ENCODE assay signal across 10 mouse cellular contexts in the genomic region with DNA sequence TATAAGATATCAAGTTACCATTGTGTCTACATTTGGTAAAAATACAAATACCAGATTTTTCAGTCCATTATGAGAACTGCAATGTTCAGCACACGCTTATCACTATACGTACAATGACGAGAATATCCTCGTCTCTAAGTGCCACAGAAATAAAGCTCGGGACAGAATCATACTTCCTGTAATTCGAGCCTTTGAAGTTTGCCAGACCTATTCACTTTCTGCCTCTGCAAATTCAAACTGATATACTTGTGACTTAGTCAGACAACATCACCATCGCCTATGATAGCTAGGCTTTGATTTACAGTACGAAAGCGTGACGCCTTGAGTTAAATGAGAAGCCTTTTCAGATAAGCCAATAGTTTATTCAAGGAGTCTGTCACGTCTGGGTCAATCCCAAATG. TPM values are rescaled to one million over a fixed set of nuclear protein-coding genes. Genes with fewer than 3 reads are reported as not detected.
DNase-seq lines count a peak whose midpoint lies in the region; ATAC-seq and TF ChIP-seq lines count a peak whose summit lies in the region.
"Had no signal": no experiment of that assay in that cellular context is flagged by ENCODE, and none has a peak within 500 bp of the region (broad histone marks: within the 10 kb centered on the region; RNA-seq: fewer than 3 reads in every experiment).

No protein-coding gene starts in this region.

- no peak for TF ChIP-seq EP300 in liver, embryonic 14.5 days (IDR thresholded peaks at IDR 0.05; ENCODE audit: low read depth)

- WGBS in heart, embryonic 13.5 days, result 3% methylated on average over 11 of the region's 11 CpGs
- 60% methylated on average over 11 of the region's 11 CpGs for WGBS in hindbrain, embryonic 11.5 days
- 15% methylated on average over 11 of the region's 11 CpGs for WGBS in liver, embryonic 14.5 days (ENCODE audit: insufficient replicate concordance)

- H3K4me3 ChIP-seq in heart, embryonic 13.5 days, result peak overlapping the region; percentile 86
- peak overlapping the region; percentile 10 to 97; a peak in 3 of 4 replicates for H3K4me3 ChIP-seq in ES-E14 (ENCODE audit: insufficient read depth in 1 of 2, low read depth in 1 of 2, low read length in 2 of 2, poor library complexity in 1 of 2, severe bottlenecking in 1 of 2)
- no peak overlapping the region; the same call in 1 of the 2 replicates for H3K4me3 ChIP-seq in hindbrain, embryonic 11.5 days (ENCODE audit: low read depth, low read length)
- no peak overlapping the region; a peak in 1 of 4 replicates for H3K4me3 ChIP-seq in liver, embryonic 14.5 days (ENCODE audit: insufficient read depth in 1 of 2, low read depth in 2 of 2, low read length in 2 of 2)

- peak overlapping the region; percentile 54 for H3K9ac ChIP-seq in heart, embryonic 13.5 days
- no peak overlapping the region for H3K9ac ChIP-seq in ES-E14 (ENCODE audit: insufficient read depth, low read depth, low read length, poor library complexity, severe bottlenecking)
- H3K9ac ChIP-seq in hindbrain, embryonic 11.5 days (ENCODE audit: low read depth, low read length), result no peak overlapping the region
- no peak overlapping the region for H3K9ac ChIP-seq in liver, embryonic 14.5 days (replicated peaks)

- no peaks in the 10 kb centered on the region for H3K27me3 ChIP-seq in heart, embryonic 13.5 days (replicated peaks)
- no peaks in the 10 kb centered on the region for H3K27me3 ChIP-seq in hindbrain, embryonic 11.5 days (ENCODE audit: control insufficient read depth, insufficient read depth, low read length)
- peaks cover 11% of the 10 kb centered on the region for H3K27me3 ChIP-seq in liver, embryonic 14.5 days (ENCODE audit: control insufficient read depth, insufficient read depth, low read length)
- H3K27me3 ChIP-seq: CH12.LX had no signal

- peaks cover 32% of the 10 kb centered on the region for H3K4me1 ChIP-seq in heart, embryonic 13.5 days
- peaks cover 3 to 21% of the 10 kb centered on the region in 2 experiments; a peak in 3 of 4 replicates for H3K4me1 ChIP-seq in ES-E14 (ENCODE audit: control insufficient read depth in 2 of 2, insufficient read depth in 2 of 2, low read length in 2 of 2, poor library complexity in 1 of 2)
- H3K4me1 ChIP-seq in hindbrain, embryonic 11.5 days (replicated peaks; ENCODE audit: control insufficient read depth, insufficient read depth, low read length), result no peaks in the 10 kb centered on the region
- no peaks in the 10 kb centered on the region for H3K4me1 ChIP-seq in liver, embryonic 14.5 days (replicated peaks; ENCODE audit: control insufficient read depth in 2 of 2, insufficient read depth in 2 of 2, low read length in 1 of 2)

- H3K9me3 ChIP-seq in heart, embryonic 13.5 days, result no peaks in the 10 kb centered on the region
- no peaks in the 10 kb centered on the region for H3K9me3 ChIP-seq in ES-E14 (ENCODE audit: control insufficient read depth, insufficient read depth, low read depth, low read length)
- H3K9me3 ChIP-seq in hindbrain, embryonic 11.5 days (ENCODE audit: control insufficient read depth, low read length), result no peaks in the 10 kb centered on the region
- H3K9me3 ChIP-seq in liver, embryonic 14.5 days (ENCODE audit: control insufficient read depth, low read length), result no peaks in the 10 kb centered on the region

- DNase-seq in heart, postnatal 4 days, result no peak
- DNase-seq in ES-E14 (ENCODE audit: low read depth, low spot score), result no peak
- DNase-seq in hindbrain, embryonic 11.5 days (ENCODE audit: low spot score), result peak; percentile 10
- no peak for DNase-seq in liver, embryonic 14.5 days (ENCODE audit: low read depth in 3 of 3, low spot score in 3 of 3)
- no peak for DNase-seq in thymus, adult 18-20 months
- no peak for DNase-seq in thymus, postnatal 10 days (ENCODE audit: low spot score in 2 of 2)
- no peak for DNase-seq in layer of hippocampus, postnatal 14 days (ENCODE audit: low spot score in 2 of 2)
- DNase-seq: adrenal gland, postnatal 36 days had no signal

- H3K36me3 ChIP-seq in heart, embryonic 13.5 days, result no peaks in the 10 kb centered on the region
- no peaks in the 10 kb centered on the region for H3K36me3 ChIP-seq in ES-E14 (ENCODE audit: control insufficient read depth, insufficient read depth, low read length, poor library complexity, severe bottlenecking)
- no peaks in the 10 kb centered on the region for H3K36me3 ChIP-seq in hindbrain, embryonic 11.5 days (ENCODE audit: control insufficient read depth, insufficient read depth, low read length)
- no peaks in the 10 kb centered on the region for H3K36me3 ChIP-seq in liver, embryonic 14.5 days (replicated peaks; ENCODE audit: control insufficient read depth, insufficient read depth, low read depth)

- no peak for ATAC-seq in heart, embryonic 13.5 days (ENCODE audit: extremely low read depth, insufficient number of reproducible peaks, low FRiP score, low TSS enrichment)
- ATAC-seq in hindbrain, embryonic 11.5 days (ENCODE audit: low FRiP score), result no peak
- ATAC-seq in liver, embryonic 14.5 days (ENCODE audit: insufficient read depth), result no peak

- peak overlapping the region; percentile 89 for H3K27ac ChIP-seq in heart, embryonic 13.5 days (replicated peaks)
- H3K27ac ChIP-seq in ES-E14 (ENCODE audit: insufficient read depth, low read depth, low read length, poor library complexity, severe bottlenecking), result no peak overlapping the region
- H3K27ac ChIP-seq in hindbrain, embryonic 11.5 days (ENCODE audit: low read depth, low read length), result no peak overlapping the region
- H3K27ac ChIP-seq in liver, embryonic 14.5 days, result no peak overlapping the region

- no peak for TF ChIP-seq CTCF in liver, embryonic 14.5 days (IDR thresholded peaks at IDR 0.05; ENCODE audit: low read depth)

- peak overlapping the region; percentile 79 for H3K4me2 ChIP-seq in heart, embryonic 13.5 days
- H3K4me2 ChIP-seq in hindbrain, embryonic 11.5 days (replicated peaks; ENCODE audit: low read depth, low read length), result 0 out of 2 replicates have a peak overlapping the region, but pooled peaks have one; percentile 13
- peak overlapping the region; percentile 34 for H3K4me2 ChIP-seq in liver, embryonic 14.5 days (ENCODE audit: low read depth)

- in situ Hi-C loops in ES-E14 (cut with MboI; ENCODE audit: low sequenced_read_pairs in 2 of 2, unreplicated experiment in 2 of 2), result no loop called here

TF ChIP-seq in ES-E14, 5 proteins besides CTCF, POLR2A, EP300 and RAD21:
- TF ChIP-seq HCFC1 (IDR thresholded peaks at IDR 0.05; ENCODE audit: borderline replicate concordance, insufficient read depth, low read length) (no peak), ZNF384 (IDR thresholded peaks at IDR 0.05; ENCODE audit: low read depth, low read length) (no peak), MAFK (IDR thresholded peaks at IDR 0.05; ENCODE audit: insufficient read depth, low read depth, low read length) (no peak), ZC3H11A (IDR thresholded peaks at IDR 0.05; ENCODE audit: borderline replicate concordance, low read depth, low read length) (no peak), CHD2 (IDR thresholded peaks at IDR 0.05; ENCODE audit: low read depth, low read length) (no peak)

RNA-seq across cellular contexts. Expression of a gene that starts 1.6 kb away (rescaled TPM):
- 9.7 and 12.9 TPM in 2 replicates for polyA plus RNA-seq in heart, embryonic 13.5 days (2015; fragmentation: Nextera tagmentation; extraction: Ambion mirVana)
- total RNA-seq in heart, postnatal 4 days (2021), result 10 to 100 TPM in 1 of 2 experiments, 1 to 10 TPM in 1; 8.0 to 10.6 TPM
- total RNA-seq in ES-E14 (2012; rRNA removed), result 20.1 and 32.6 TPM in 2 replicates
- 5.9 and 7.2 TPM in 2 replicates for polyA plus RNA-seq in hindbrain, embryonic 11.5 days (2014; fragmentation: Nextera tagmentation; extraction: Ambion mirVana)
- 0.90 and 1.1 TPM in 2 replicates for polyA plus RNA-seq in liver, embryonic 14.5 days (2012; rRNA removed)
- polyA plus RNA-seq in liver, embryonic 14.5 days (2014; fragmentation: Nextera tagmentation; extraction: Ambion mirVana), result 1.4 and 1.5 TPM in 2 replicates
- 1 to 10 TPM; 2.2 to 4.4 TPM for total RNA-seq in layer of hippocampus, postnatal 14 days (2021)
- total RNA-seq: CH12.LX had no signal

Comparison
In these comparisons a context has a peak if more than half of its experiments do, and no peak if none do; other contexts are left out.
1. H3K4me2 ChIP-seq: peak in every context shown above with its lines; median percentile 79 in heart, embryonic 13.5 days; 34 in liver, embryonic 14.5 days; 13 in hindbrain, embryonic 11.5 days.
2. H3K4me3 ChIP-seq: peak in heart, embryonic 13.5 days (single experiment) and ES-E14 (2 of 2); none in hindbrain, embryonic 11.5 days (single experiment) and liver, embryonic 14.5 days (0 of 2).